Mouse (Mus musculus) stomach, postnatal 0 days (tissue): ENCODE data around the gene Cdk4. TPM values are rescaled to one million over a fixed set of nuclear protein-coding genes. Genes with fewer than 3 reads are reported as not detected.

Experiments
- ATAC-seq: fragments of 200-750 bp; cut with Nextera tagmentation; 2 replicates; pipeline ENCODE4 v1.8.0; 2017; ENCODE audit not compliant: low FRiP score, low TSS enrichment
- DNase-seq: peaks from one replicate; pipeline ENCODE4 v3.0.0-alpha.2; 2016; ENCODE audit warnings: low spot score
- H3K27ac ChIP-seq: fragments of 300-500 bp; sonication (generic); replicated peaks from 2 replicates; pipeline ENCODE4 v1.5.1; 2014; ENCODE audit warnings: mild to moderate bottlenecking, control low read depth
- H3K27me3 ChIP-seq: fragments of 300-500 bp; sonication (generic); 2 replicates; pipeline ENCODE4 v1.6.1; 2014; ENCODE audit warnings: low read length; ENCODE audit not compliant: control insufficient read depth, insufficient read depth
- H3K36me3 ChIP-seq: fragments of 300-500 bp; sonication (generic); 2 replicates; pipeline ENCODE4 v1.6.1; 2014; ENCODE audit warnings: low read length, mixed read lengths; ENCODE audit not compliant: control insufficient read depth, insufficient read depth
- H3K4me1 ChIP-seq: fragments of 300-500 bp; sonication (generic); replicated peaks from 2 replicates; pipeline ENCODE4 v1.6.1; 2014; ENCODE audit warnings: antibody characterized with exemption; ENCODE audit not compliant: control insufficient read depth, insufficient read depth
- H3K4me2 ChIP-seq: fragments of 300-500 bp; sonication (generic); replicated peaks from 2 replicates; pipeline ENCODE4 v1.6.1; 2014; ENCODE audit warnings: low read depth, mild to moderate bottlenecking, control low read depth, moderate library complexity
- H3K4me3 ChIP-seq: fragments of 300-500 bp; sonication (generic); 2 replicates; pipeline ENCODE4 v1.5.1; 2014; ENCODE audit warnings: low read depth, low read length, control low read depth
- H3K9ac ChIP-seq: fragments of 300-500 bp; sonication (generic); 2 replicates; pipeline ENCODE4 v1.6.1; 2014; ENCODE audit warnings: mild to moderate bottlenecking, low read length, control low read depth, mixed read lengths
- H3K9me3 ChIP-seq: fragments of 300-500 bp; sonication (generic); 2 replicates; pipeline ENCODE4 v1.6.1; 2016; ENCODE audit warnings: low read length; ENCODE audit not compliant: control insufficient read depth
- CTCF ChIP-seq: IDR thresholded peaks from 2 replicates; pipeline ENCODE4 v1.5.1; 2016; ENCODE audit warnings: antibody characterized with exemption, low read depth, mild to moderate bottlenecking, moderate library complexity
- EP300 ChIP-seq: optimal IDR thresholded peaks from 2 replicates; pipeline ENCODE3; 2016; ENCODE audit warnings: antibody characterized with exemption
- WGBS: fragments of 180-500 bp; shearing (Covaris S2); extraction: QIAGEN DNeasy Blood & Tissue Kit; methylation state at CpG from one replicate; pipeline ENCODE4 v1.1.7; 2014; 5-methylcytosine and 5-hydroxymethylcytosine counted together
- polyA plus RNA-seq: library from polyadenylated mRNA; unstranded; fragments of >200 nt; fragmentation: Nextera tagmentation; extraction: Ambion mirVana; gene quantifications from 2 replicates; pipeline ENCODE4 v1.2.1, GENCODE M21; 2015

Gene Cdk4
- polyA plus RNA-seq, 1 experiment from 2014 or later: 469 TPM

GRCm38 (mm10) chr10:127073981-127074380 is 10.6 kb downstream of the Cdk4 start:
- Histone ChIP-seq H3K27ac (no peak overlapping the region), H3K4me3 (no peak overlapping the region), H3K4me1 (0 out of 2 replicates have a peak, but pooled peaks cover 2% of the 10 kb centered on the region), H3K9me3 (no peaks in the 10 kb centered on the region), H3K9ac (no peak overlapping the region), H3K4me2 (no peak overlapping the region), H3K36me3 (no peaks in the 10 kb centered on the region), H3K27me3 (no peaks in the 10 kb centered on the region; the same call in 1 of the 2 replicates)
- WGBS: 94% methylated on average over 1 of the region's 1 CpGs
- DNase-seq (no peak), ATAC-seq (no peak)
- TF ChIP-seq CTCF (no peak), EP300 (no peak)

- no peak within 1 kb of the TSS for H3K27ac ChIP-seq
- H3K36me3 ChIP-seq: no peaks in the 10 kb centered on the region
- no peaks in the 10 kb centered on the region for H3K9me3 ChIP-seq
- DNase-seq (no peak), ATAC-seq (no peak)
- TF ChIP-seq EP300 (no peak), CTCF (peak; percentile 34; the same call in 1 of the 2 replicates)
- H3K4me3 ChIP-seq: no peak within 1 kb of the TSS
- H3K4me2 ChIP-seq: no peak within 1 kb of the TSS
- no peak within 1 kb of the TSS for H3K9ac ChIP-seq
- no peaks in the 10 kb centered on the region; the same call in 1 of the 2 replicates for H3K27me3 ChIP-seq
- 59% methylated on average over 9 of the region's 9 CpGs for WGBS
- H3K4me1 ChIP-seq: no peaks in the 10 kb centered on the region; the same call in 1 of the 2 replicates
These were observed 11.7 kb downstream of the Cdk4 start, which contains the start of gene Agap2 for GRCm38 (mm10) chr10:127075080-127075479. Agap2 (plus strand) TSS chr10:127075284.

- WGBS: 63% methylated on average over 8 of the region's 8 CpGs
- H3K9me3 ChIP-seq: no peaks in the 10 kb centered on the region
- no peaks in the 10 kb centered on the region for H3K36me3 ChIP-seq
- no peak overlapping the region for H3K4me3 ChIP-seq
- TF ChIP-seq EP300: no peak
- no peak for TF ChIP-seq CTCF
- no peak overlapping the region for H3K9ac ChIP-seq
- no peak overlapping the region for H3K4me2 ChIP-seq
- no peaks in the 10 kb centered on the region; the same call in 1 of the 2 replicates for H3K27me3 ChIP-seq
- no peak overlapping the region for H3K27ac ChIP-seq
- ATAC-seq (no peak), DNase-seq (no peak)
- no peaks in the 10 kb centered on the region; the same call in 1 of the 2 replicates for H3K4me1 ChIP-seq
These were observed 12.3 kb downstream of the Cdk4 start for GRCm38 (mm10) chr10:127075651-127076050.

- Histone ChIP-seq H3K9ac (no peak overlapping the region), H3K36me3 (no peaks in the 10 kb centered on the region)
These were observed 12.7 kb downstream of the Cdk4 start for GRCm38 (mm10) chr10:127076082-127076481.

GRCm38 (mm10) chr10:127077515-127077914 is 14.2 kb downstream of the Cdk4 start:
- WGBS: 19% methylated on average over 10 of the region's 10 CpGs
- H3K4me2 ChIP-seq: no peak overlapping the region
- no peaks in the 10 kb centered on the region for H3K9me3 ChIP-seq
- peaks cover 5% of the 10 kb centered on the region for H3K27me3 ChIP-seq
- ATAC-seq: no peak
- H3K4me3 ChIP-seq: no peak overlapping the region
- DNase-seq: no peak
- TF ChIP-seq CTCF: no peak
- TF ChIP-seq EP300: no peak
- H3K4me1 ChIP-seq: no peaks in the 10 kb centered on the region; the same call in 1 of the 2 replicates
- no peak overlapping the region for H3K27ac ChIP-seq
- no peak overlapping the region for H3K9ac ChIP-seq
- no peaks in the 10 kb centered on the region for H3K36me3 ChIP-seq

More at GRCm38 (mm10) chr10:127076082-127076481, 12.7 kb downstream of the Cdk4 start:
- WGBS: 31% methylated on average over 4 of the region's 4 CpGs
- Histone ChIP-seq H3K4me1 (no peaks in the 10 kb centered on the region; the same call in 1 of the 2 replicates), H3K27ac (no peak overlapping the region), H3K27me3 (peaks cover 4% of the 10 kb centered on the region), H3K4me3 (no peak overlapping the region), H3K9me3 (no peaks in the 10 kb centered on the region), H3K4me2 (no peak overlapping the region)
- ATAC-seq (no peak), DNase-seq (no peak)
- TF ChIP-seq EP300 (no peak), CTCF (no peak)

DNA sequence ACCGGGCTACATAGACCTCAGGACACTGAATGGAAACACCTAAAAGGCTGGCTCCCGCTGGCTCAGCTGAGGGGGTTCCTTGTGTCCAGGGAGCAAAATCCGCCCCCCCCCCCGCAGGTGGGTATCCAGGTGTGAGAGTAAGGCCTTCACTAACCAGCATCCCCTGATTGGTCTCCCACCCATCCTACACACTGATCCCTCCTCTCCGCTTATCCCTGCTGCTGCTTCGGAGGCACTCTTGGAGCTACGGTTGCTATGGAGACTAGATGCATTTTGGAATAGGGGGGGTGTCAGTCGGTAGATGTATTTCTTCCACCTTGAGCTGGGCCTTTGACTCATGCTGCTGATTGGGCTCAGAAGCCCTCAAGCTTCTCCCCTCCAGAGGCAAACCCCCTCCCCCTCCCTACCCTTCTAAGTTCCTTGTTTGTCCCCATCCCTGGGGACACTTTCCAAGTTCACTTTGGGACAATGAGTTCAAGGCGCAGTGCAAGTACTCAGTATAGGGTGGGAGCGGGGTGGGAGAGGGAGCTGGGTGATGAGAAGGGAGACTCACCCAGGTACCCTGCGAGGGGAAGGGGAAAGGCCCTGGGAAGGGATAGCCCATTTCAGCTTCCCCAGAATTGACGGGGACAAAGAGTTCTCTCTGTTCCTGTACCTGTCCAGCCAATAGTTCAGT is 14.8 kb downstream of the Cdk4 start:
- H3K27ac ChIP-seq: no peak overlapping the region
- no peak for TF ChIP-seq EP300
- H3K27me3 ChIP-seq: peaks cover 5% of the 10 kb centered on the region
- H3K4me1 ChIP-seq: no peaks in the 10 kb centered on the region; the same call in 1 of the 2 replicates
- peak overlapping the region; percentile 70 for H3K4me2 ChIP-seq
- WGBS: 3% methylated on average over 12 of the region's 12 CpGs
- no peaks in the 10 kb centered on the region for H3K36me3 ChIP-seq
- no peaks in the 10 kb centered on the region for H3K9me3 ChIP-seq
- H3K4me3 ChIP-seq: no peak overlapping the region; the same call in 1 of the 2 replicates
- ATAC-seq (no peak), DNase-seq (no peak)
- no peak overlapping the region for H3K9ac ChIP-seq
